Mouse (Mus musculus) forebrain, embryonic 12.5 days (tissue): ENCODE results near the gene Ces5a. TPM values are rescaled to one million over a fixed set of nuclear protein-coding genes. Genes with fewer than 3 reads are reported as not detected.
"Not testable (repeated sequence)": the region's sequence is repeated elsewhere in the genome, so short reads cannot be mapped to it uniquely, and the experiment has no call there.

ENCODE experiments used
- ATAC-seq: fragments of 200-750 bp; cut with Nextera tagmentation; 2 replicates; pipeline ENCODE4 v1.8.0; 2017; ENCODE audit warnings: moderate TSS enrichment; ENCODE audit not compliant: low FRiP score
- H3K27ac ChIP-seq: fragments of 300-500 bp; sonication (generic); 2 replicates; pipeline ENCODE4 v1.5.1; 2016; ENCODE audit warnings: mild to moderate bottlenecking
- H3K27me3 ChIP-seq: fragments of 300-500 bp; sonication (generic); 2 replicates; pipeline ENCODE4 v1.6.1; 2016; ENCODE audit warnings: mild to moderate bottlenecking
- H3K36me3 ChIP-seq: fragments of 300-500 bp; sonication (generic); replicated peaks from 2 replicates; pipeline ENCODE4 v1.6.1; 2016; ENCODE audit warnings: mild to moderate bottlenecking
- H3K4me1 ChIP-seq: fragments of 300-500 bp; sonication (generic); 2 replicates; pipeline ENCODE4 v1.6.1; 2016
- H3K4me2 ChIP-seq: fragments of 300-500 bp; sonication (generic); 2 replicates; pipeline ENCODE4 v1.6.1; 2016; ENCODE audit warnings: mild to moderate bottlenecking, moderate library complexity
- H3K4me3 ChIP-seq: fragments of 300-500 bp; sonication (generic); replicated peaks from 2 replicates; pipeline ENCODE4 v1.5.1; 2016; ENCODE audit warnings: mild to moderate bottlenecking
- H3K9ac ChIP-seq: fragments of 300-500 bp; sonication (generic); 2 replicates; pipeline ENCODE4 v1.6.1; 2016; ENCODE audit warnings: mild to moderate bottlenecking
- H3K9me3 ChIP-seq: fragments of 300-500 bp; sonication (generic); 2 replicates; pipeline ENCODE4 v1.6.1; 2016
- WGBS: fragments of 180-500 bp; shearing (Covaris S2); methylation state at CpG from one replicate; pipeline ENCODE4 v1.1.7; 2016; 5-methylcytosine and 5-hydroxymethylcytosine counted together
- polyA plus RNA-seq: library from polyadenylated mRNA; unstranded; fragments of >200 nt; fragmentation: Nextera tagmentation; extraction: Ambion mirVana; gene quantifications from 2 replicates; pipeline ENCODE4 v1.2.1, GENCODE M21; 2016

Ces5a gene
- polyA plus RNA-seq, 1 experiment from 2014 or later, result 0.14 TPM

DNA sequence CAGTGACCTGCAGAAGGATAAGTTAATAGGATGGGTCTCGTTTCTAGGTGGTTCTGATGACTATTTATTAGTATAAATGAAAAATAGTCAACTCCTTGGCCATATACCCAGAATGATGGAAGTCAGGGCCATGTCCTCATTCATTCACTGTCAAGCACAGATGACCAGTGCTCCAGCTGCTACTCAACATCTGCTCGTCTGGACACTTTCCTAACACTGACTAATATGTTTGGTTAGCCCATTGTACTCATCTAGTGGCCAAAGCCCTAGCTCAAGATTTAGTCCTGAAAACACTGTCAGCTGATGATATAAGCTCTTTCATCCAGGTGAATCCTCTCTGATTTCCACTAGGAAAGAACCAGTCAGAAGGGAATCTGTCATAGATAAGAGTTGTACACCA, 24.1 kb upstream of the Ces5a start:
- peaks cover 5% of the 10 kb centered on the region for H3K4me1 ChIP-seq
- no peaks in the 10 kb centered on the region for H3K36me3 ChIP-seq
- no peak overlapping the region for H3K4me2 ChIP-seq
- H3K27ac ChIP-seq, result no peak overlapping the region
- no peak for ATAC-seq
- H3K4me3 ChIP-seq, result no peak overlapping the region
- 86% methylated on average over 2 of the region's 2 CpGs for WGBS
- no peak overlapping the region for H3K9ac ChIP-seq
- no peaks in the 10 kb centered on the region for H3K27me3 ChIP-seq
- peaks cover 3% of the 10 kb centered on the region; the same call in 1 of the 2 replicates for H3K9me3 ChIP-seq

GRCm38 (mm10) chr8:93502634-93503033, 33.0 kb downstream of the Ces5a start:
- no peak overlapping the region for H3K4me3 ChIP-seq
- 84% methylated on average over 3 of the region's 3 CpGs for WGBS
- H3K27ac ChIP-seq, result no peak overlapping the region
- ATAC-seq, result no peak
- peaks cover 3% of the 10 kb centered on the region; the same call in 1 of the 2 replicates for H3K4me1 ChIP-seq
- H3K9ac ChIP-seq, result no peak overlapping the region
- H3K9me3 ChIP-seq, result no peaks in the 10 kb centered on the region
- H3K36me3 ChIP-seq, result no peaks in the 10 kb centered on the region
- peaks cover 3% of the 10 kb centered on the region; the same call in 1 of the 2 replicates for H3K27me3 ChIP-seq
- no peak overlapping the region for H3K4me2 ChIP-seq

GRCm38 (mm10) chr8:93499437-93499836, 36.2 kb downstream of the Ces5a start:
- H3K4me1 ChIP-seq, result peaks cover 3% of the 10 kb centered on the region; the same call in 1 of the 2 replicates
- WGBS, result 32% methylated on average over 9 of the region's 9 CpGs
- H3K9ac ChIP-seq, result no peak overlapping the region
- H3K36me3 ChIP-seq, result no peaks in the 10 kb centered on the region
- H3K4me3 ChIP-seq, result no peak overlapping the region
- ATAC-seq, result no peak
- 0 out of 2 replicates have a peak overlapping the region, but pooled peaks have one; percentile 2 for H3K4me2 ChIP-seq
- H3K9me3 ChIP-seq, result no peaks in the 10 kb centered on the region
- no peak overlapping the region for H3K27ac ChIP-seq
- H3K27me3 ChIP-seq, result peaks cover 3% of the 10 kb centered on the region; the same call in 1 of the 2 replicates

GRCm38 (mm10) chr8:93495330-93495729, 40.3 kb downstream of the Ces5a start:
- no peak overlapping the region for H3K9ac ChIP-seq
- no peak overlapping the region for H3K27ac ChIP-seq
- no peaks in the 10 kb centered on the region for H3K9me3 ChIP-seq
- peaks cover 6% of the 10 kb centered on the region; the same call in 1 of the 2 replicates for H3K4me1 ChIP-seq
- ATAC-seq, result no peak
- no peaks in the 10 kb centered on the region for H3K36me3 ChIP-seq
- no peak overlapping the region for H3K4me2 ChIP-seq
- whole genome bisulfite sequencing, result 23% methylated on average over 6 of the region's 6 CpGs
- H3K4me3 ChIP-seq, result no peak overlapping the region
- peaks cover 12% of the 10 kb centered on the region for H3K27me3 ChIP-seq

- Histone ChIP-seq H3K27me3 (peaks cover 8% of the 10 kb centered on the region), H3K27ac (no peak overlapping the region), H3K4me3 (no peak overlapping the region), H3K9ac (no peak overlapping the region), H3K36me3 (no peaks in the 10 kb centered on the region), H3K4me2 (no peak overlapping the region), H3K4me1 (peaks cover 9% of the 10 kb centered on the region), H3K9me3 (no peaks in the 10 kb centered on the region)
- WGBS, result 4% methylated on average over 4 of the region's 4 CpGs
- ATAC-seq, result no peak
These were observed 46.9 kb downstream of the Ces5a start for GRCm38 (mm10) chr8:93488743-93489142.

DNA sequence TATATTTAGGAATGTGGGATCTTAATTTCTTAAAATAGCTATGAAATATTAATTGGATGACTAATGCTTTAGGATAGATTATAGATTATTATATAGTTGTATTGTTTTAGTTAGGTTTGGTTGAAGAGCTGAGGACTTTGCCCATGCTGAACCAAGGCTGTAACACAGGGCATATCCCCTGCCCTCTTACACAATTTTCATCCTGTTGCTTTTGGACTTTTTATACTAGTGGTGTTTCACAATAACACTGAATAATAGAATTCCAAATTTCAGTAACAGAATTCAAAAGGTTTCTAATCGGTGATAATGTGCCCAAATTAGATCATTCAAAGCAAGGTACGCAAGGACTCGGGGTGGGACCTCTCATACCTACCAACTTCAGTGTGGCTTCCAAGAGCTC, 57.4 kb downstream of the Ces5a start:
- Histone ChIP-seq H3K36me3 (no peaks in the 10 kb centered on the region), H3K27me3 (no peaks in the 10 kb centered on the region), H3K9ac (no peak overlapping the region), H3K4me1 (no peaks in the 10 kb centered on the region), H3K4me2 (no peak overlapping the region), H3K9me3 (no peaks in the 10 kb centered on the region), H3K27ac (no peak overlapping the region), H3K4me3 (no peak overlapping the region)
- no peak for ATAC-seq
- WGBS, result 95% methylated on average over 3 of the region's 3 CpGs

DNA sequence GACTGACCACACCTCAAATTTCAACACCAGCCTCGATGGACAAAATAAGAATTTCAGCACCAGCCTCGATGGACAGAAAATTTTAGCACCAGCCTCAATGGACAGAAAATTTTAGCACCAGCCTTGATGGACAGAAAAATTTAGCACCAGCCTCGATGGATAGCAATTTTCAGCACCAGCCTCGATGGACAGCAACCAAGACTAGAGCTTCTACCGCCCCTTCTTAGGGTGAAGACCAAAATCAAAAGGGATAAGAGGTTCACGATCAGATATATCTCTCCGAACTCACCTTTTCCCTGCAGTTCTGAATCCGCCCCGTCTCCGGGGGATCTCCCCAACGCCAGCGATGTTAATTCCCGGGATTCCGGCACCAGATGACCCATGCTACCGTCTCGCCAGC, 65.9 kb downstream of the Ces5a start:
- H3K4me1 ChIP-seq, ATAC-seq, H3K9me3 ChIP-seq, H3K4me3 ChIP-seq, H3K4me2 ChIP-seq, H3K36me3 ChIP-seq, H3K27me3 ChIP-seq, H3K27ac ChIP-seq, H3K9ac ChIP-seq: not testable (repeated sequence)
- 90% methylated on average over 16 of the region's 16 CpGs for WGBS

GRCm38 (mm10) chr8:93454258-93454877, 81.3 kb downstream of the Ces5a start:
- H3K4me2 ChIP-seq, result no peak overlapping the region
- ATAC-seq, result no peak
- H3K9me3 ChIP-seq, result no peaks in the 10 kb centered on the region
- H3K27me3 ChIP-seq, result no peaks in the 10 kb centered on the region
- H3K36me3 ChIP-seq, result no peaks in the 10 kb centered on the region
- no peak overlapping the region for H3K4me3 ChIP-seq
- WGBS, result 93% methylated on average over 12 of the region's 12 CpGs
- H3K27ac ChIP-seq, result no peak overlapping the region
- H3K9ac ChIP-seq, result no peak overlapping the region
- no peaks in the 10 kb centered on the region for H3K4me1 ChIP-seq

Other genes starting within 250 kb of the Ces5a start
- not detected in 2 replicates for gene Ces1g, start 198.5 kb downstream of the Ces5a start, polyA plus RNA-seq
- not detected in 2 replicates for gene Ces1h, start 156.1 kb downstream of the Ces5a start, polyA plus RNA-seq